Mouse (Mus musculus) right cerebral cortex, postnatal 10 days (tissue): ENCODE results near the gene Pagr1b.

ENCODE experiments used
- DNase-seq, 2 experiments: peaks; one replicate each; pipeline ENCODE4 v3.0.0; 2021; ENCODE audit warnings: low spot score in 2 of 2

The Pagr1b gene

GRCm38 (mm10) chr7:127020031-127020430 is 3.7 kb upstream of the Pagr1b start:
- DNase-seq, result peak in 1 of 2 experiments; percentile 51

- no peak for DNase-seq
Measured at GRCm38 (mm10) chr7:127019306-127019960, 3.1 kb upstream of the Pagr1b start.

- peak in 1 of 2 experiments; percentile 34 for DNase-seq
Measured at GRCm38 (mm10) chr7:127018416-127019305, 2.4 kb upstream of the Pagr1b start.

- DNase-seq, result no peak
Measured at GRCm38 (mm10) chr7:127017950-127018345, 1.7 kb upstream of the Pagr1b start.

GRCm38 (mm10) chr7:127016971-127017949 is 976 bp upstream of the Pagr1b start, which contains the start of gene Pagr1a:
Gene Pagr1a, minus strand, starts transcription at chr7:127017352.
- peak; percentile 98 to 99 for DNase-seq

DNA sequence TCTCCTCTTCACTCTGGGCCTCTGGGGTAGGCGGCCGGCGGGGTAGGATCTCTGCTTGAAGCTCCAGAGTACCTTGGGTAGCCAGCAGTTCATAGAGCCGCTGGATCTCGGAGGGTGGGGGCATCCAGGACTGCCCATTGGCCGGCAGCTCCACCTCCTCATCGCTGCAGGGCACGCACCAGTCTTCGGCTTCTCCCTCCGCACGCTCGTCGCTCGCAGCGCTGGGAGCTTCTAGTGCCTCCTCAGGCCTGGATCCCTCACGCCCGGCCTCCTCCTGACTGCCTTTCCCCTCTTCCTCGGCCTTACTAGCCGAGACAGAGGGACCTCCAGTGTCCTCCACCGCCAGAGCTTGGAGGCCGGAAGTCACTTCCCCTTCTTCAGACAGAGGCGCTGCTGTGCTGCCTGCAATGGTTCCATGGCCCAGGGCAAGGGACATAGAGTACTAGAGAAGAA is 228 bp upstream of the Pagr1b start:
- peak; percentile 70 to 75 for DNase-seq

GRCm38 (mm10) chr7:127016081-127016480 is 203 bp downstream of the Pagr1b start:
- DNase-seq, result no peak

GRCm38 (mm10) chr7:127014993-127015392 is 1.3 kb downstream of the Pagr1b start:
- DNase-seq, result no peak

GRCm38 (mm10) chr7:127014320-127014719 is 2.0 kb downstream of the Pagr1b start, which contains the start of gene Mvp:
Gene Mvp, minus strand, starts transcription at chr7:127014621.
- peak in 1 of 2 experiments; percentile 41 for DNase-seq

- DNase-seq, result no peak
Measured at GRCm38 (mm10) chr7:127013385-127013784, 2.9 kb downstream of the Pagr1b start.

GRCm38 (mm10) chr7:127012845-127013244 is 3.4 kb downstream of the Pagr1b start:
- no peak for DNase-seq

DNA sequence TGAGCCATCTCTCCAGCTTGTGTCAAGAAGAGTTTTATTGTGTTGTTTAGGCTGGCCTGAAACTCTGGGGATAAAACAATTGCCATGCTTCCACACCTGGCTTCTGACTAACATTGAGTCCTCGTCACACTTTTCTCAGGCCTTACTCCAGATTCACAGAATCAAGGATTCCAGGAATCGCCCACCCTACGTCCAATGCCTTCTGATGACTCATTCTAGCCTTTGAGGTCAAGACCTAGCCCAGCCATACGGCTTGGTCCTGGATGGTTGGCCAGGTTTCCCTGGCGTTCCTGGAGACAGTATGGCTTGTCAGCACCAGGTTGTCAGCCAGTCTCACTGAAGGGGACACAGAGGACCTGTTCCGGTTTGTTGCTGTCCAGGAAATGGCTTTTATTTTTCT is 3.9 kb downstream of the Pagr1b start:
- DNase-seq, result no peak

- no peak for DNase-seq
Measured at GRCm38 (mm10) chr7:127011717-127012116, 4.6 kb downstream of the Pagr1b start.

- DNase-seq, result no peak
Measured at GRCm38 (mm10) chr7:127011051-127011450, 5.2 kb downstream of the Pagr1b start.

DNA sequence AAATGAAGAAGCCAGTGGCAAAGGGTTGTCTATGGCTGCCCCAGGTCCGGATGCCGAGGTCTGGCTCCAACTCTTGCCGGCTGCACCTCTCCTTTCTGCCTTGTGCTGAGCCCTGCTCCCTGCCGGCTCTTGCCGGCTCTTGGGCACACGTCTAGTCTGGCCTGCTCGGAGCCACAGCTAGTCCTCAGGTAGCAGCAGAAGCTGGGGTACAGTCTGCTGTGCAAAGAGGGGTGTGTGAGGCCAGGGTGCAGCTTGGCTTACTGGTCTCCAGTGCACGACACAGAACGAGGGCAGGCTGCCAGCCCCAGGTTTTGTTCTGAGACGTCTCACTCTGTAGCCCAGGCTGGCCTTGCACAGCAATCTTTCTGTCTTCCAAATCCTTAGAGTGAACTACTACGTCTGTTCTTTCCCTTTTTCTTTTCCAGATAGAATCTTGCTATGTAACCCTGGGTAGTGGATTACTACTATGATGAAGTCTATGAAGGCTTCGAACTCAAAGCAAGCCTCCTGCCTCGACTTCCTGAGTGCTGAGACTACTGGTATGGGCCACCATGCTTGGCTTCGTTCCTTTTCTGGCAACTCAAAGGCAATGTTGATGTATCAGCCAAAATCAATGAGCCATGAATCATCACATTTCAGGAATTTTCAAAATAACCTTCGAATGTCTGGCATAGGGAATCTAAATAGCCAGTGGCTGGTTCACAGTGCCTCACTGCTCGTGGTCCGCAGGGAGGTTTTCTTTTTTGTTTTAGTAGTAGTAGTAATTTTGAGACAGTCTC is 6.8 kb downstream of the Pagr1b start:
- no peak for DNase-seq

GRCm38 (mm10) chr7:127008239-127009019 is 7.9 kb downstream of the Pagr1b start:
- peak; percentile 69 to 82 for DNase-seq

DNA sequence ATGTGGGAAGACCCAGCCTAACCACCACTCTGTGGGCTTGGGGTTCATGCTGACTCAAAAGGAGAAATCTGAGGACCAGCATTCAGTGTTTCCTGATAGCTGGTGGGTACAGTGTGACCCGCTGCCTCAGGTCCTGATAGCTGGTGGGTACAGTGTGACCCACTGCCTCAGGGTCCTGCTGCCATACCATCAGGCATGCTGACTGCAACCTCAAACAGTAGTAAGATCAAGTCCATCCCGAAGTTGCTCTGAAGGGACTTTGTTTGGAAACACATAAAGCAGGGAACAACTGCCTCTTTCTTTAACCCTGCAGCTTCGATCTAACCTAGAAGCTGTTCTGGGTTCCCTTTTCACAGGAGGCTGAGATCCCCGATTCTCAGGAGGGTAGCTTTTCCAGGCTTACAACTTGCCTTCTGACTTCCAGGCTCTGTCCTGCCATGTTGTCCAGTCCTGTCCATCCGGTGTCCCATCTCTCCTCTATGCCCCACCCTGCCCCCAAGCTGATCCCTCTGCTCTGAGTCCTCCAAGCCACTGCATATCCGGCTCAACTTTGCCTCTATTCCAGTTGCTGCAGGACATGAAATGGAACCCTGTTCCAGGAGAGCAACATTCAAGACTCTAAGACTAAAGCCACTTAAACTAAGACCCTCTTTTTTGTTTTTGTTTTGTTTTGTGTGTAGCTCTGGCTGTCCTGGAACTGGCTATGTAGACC is 8.8 kb downstream of the Pagr1b start:
- DNase-seq, result no peak

GRCm38 (mm10) chr7:127004122-127004875 is 12.0 kb downstream of the Pagr1b start:
- no peak for DNase-seq
